Mouse (Mus musculus) forebrain, embryonic 12.5 days (tissue): ENCODE measurements at regions not wholly inside any gene's neighbourhood (a gene's known extent, or its start where the extent isn't known, plus 50 kb on each side); places are given as distances from the start of the nearest gene placed in this dataset.
"Not testable (repeated sequence)": the region's sequence is repeated elsewhere in the genome, so short reads cannot be mapped to it uniquely, and the experiment has no call there.

Source experiments
- ATAC-seq: fragments of 200-750 bp; cut with Nextera tagmentation; 2 replicates; pipeline ENCODE4 v1.8.0; 2017; ENCODE audit warnings: moderate TSS enrichment; ENCODE audit not compliant: low FRiP score
- H3K27ac ChIP-seq: fragments of 300-500 bp; sonication (generic); 2 replicates; pipeline ENCODE4 v1.5.1; 2016; ENCODE audit warnings: mild to moderate bottlenecking
- H3K27me3 ChIP-seq: fragments of 300-500 bp; sonication (generic); 2 replicates; pipeline ENCODE4 v1.6.1; 2016; ENCODE audit warnings: mild to moderate bottlenecking
- H3K36me3 ChIP-seq: fragments of 300-500 bp; sonication (generic); replicated peaks from 2 replicates; pipeline ENCODE4 v1.6.1; 2016; ENCODE audit warnings: mild to moderate bottlenecking
- H3K4me1 ChIP-seq: fragments of 300-500 bp; sonication (generic); 2 replicates; pipeline ENCODE4 v1.6.1; 2016
- H3K4me2 ChIP-seq: fragments of 300-500 bp; sonication (generic); 2 replicates; pipeline ENCODE4 v1.6.1; 2016; ENCODE audit warnings: mild to moderate bottlenecking, moderate library complexity
- H3K4me3 ChIP-seq: fragments of 300-500 bp; sonication (generic); replicated peaks from 2 replicates; pipeline ENCODE4 v1.5.1; 2016; ENCODE audit warnings: mild to moderate bottlenecking
- H3K9ac ChIP-seq: fragments of 300-500 bp; sonication (generic); 2 replicates; pipeline ENCODE4 v1.6.1; 2016; ENCODE audit warnings: mild to moderate bottlenecking
- H3K9me3 ChIP-seq: fragments of 300-500 bp; sonication (generic); 2 replicates; pipeline ENCODE4 v1.6.1; 2016
- whole genome bisulfite sequencing: fragments of 180-500 bp; shearing (Covaris S2); methylation state at CpG from one replicate; pipeline ENCODE4 v1.1.7; 2016; 5-methylcytosine and 5-hydroxymethylcytosine counted together

GRCm38 (mm10) chr9:91074175-91074480, 288.1 kb upstream of the Zic4 start:
- Histone ChIP-seq H3K4me1 (no peaks in the 10 kb centered on the region; the same call in 1 of the 2 replicates), H3K9ac (no peak overlapping the region), H3K4me3 (no peak overlapping the region), H3K27me3 (no peaks in the 10 kb centered on the region), H3K27ac (no peak overlapping the region), H3K36me3 (no peaks in the 10 kb centered on the region), H3K4me2 (no peak overlapping the region), H3K9me3 (no peaks in the 10 kb centered on the region)
- ATAC-seq = no peak
- 62% methylated on average over 5 of the region's 5 CpGs for WGBS

GRCm38 (mm10) chr9:91077490-91077889, 284.7 kb upstream of the Zic4 start:
- WGBS = 5% methylated on average over 1 of the region's 1 CpGs
- Histone ChIP-seq H3K9ac (no peak overlapping the region), H3K9me3 (no peaks in the 10 kb centered on the region), H3K27me3 (no peaks in the 10 kb centered on the region), H3K4me1 (no peaks in the 10 kb centered on the region; the same call in 1 of the 2 replicates), H3K27ac (no peak overlapping the region), H3K4me2 (no peak overlapping the region), H3K4me3 (no peak overlapping the region), H3K36me3 (no peaks in the 10 kb centered on the region)
- no peak for ATAC-seq

DNA sequence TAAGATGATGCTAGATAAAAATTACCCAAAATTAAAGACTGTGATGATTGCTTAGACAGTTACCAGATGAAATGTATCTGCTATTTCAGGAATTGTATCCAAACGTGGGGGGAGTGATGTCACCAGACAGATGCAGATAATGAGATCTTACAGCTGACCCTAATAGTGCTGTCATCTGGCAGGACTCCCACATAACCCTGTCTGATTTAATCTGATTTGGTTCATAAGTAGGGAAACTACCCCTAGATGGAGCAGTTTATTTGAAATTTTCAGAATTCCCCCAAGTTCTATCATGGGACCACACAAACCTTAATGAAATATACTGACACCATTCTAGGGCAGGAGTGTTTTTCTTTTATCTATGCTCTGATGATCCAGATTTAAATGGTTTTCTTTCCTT, 278.4 kb upstream of the Zic4 start:
- 67% methylated on average over 1 of the region's 1 CpGs for WGBS
- no peak overlapping the region for H3K9ac ChIP-seq

GRCm38 (mm10) chr9:91085923-91086322, 276.3 kb upstream of the Zic4 start:
- ATAC-seq = no peak
- no peaks in the 10 kb centered on the region for H3K27me3 ChIP-seq
- 94% methylated on average over 3 of the region's 3 CpGs for WGBS
- H3K9ac ChIP-seq = no peak overlapping the region
- H3K9me3 ChIP-seq = no peaks in the 10 kb centered on the region
- no peak overlapping the region for H3K27ac ChIP-seq
- no peaks in the 10 kb centered on the region for H3K36me3 ChIP-seq
- no peaks in the 10 kb centered on the region for H3K4me1 ChIP-seq
- no peak overlapping the region for H3K4me2 ChIP-seq
- no peak overlapping the region for H3K4me3 ChIP-seq

More for the DNA sequence above, 278.4 kb upstream of the Zic4 start:
- Histone ChIP-seq H3K27me3 (no peaks in the 10 kb centered on the region), H3K4me1 (no peaks in the 10 kb centered on the region), H3K36me3 (no peaks in the 10 kb centered on the region), H3K27ac (no peak overlapping the region), H3K9me3 (no peaks in the 10 kb centered on the region), H3K4me3 (no peak overlapping the region), H3K4me2 (no peak overlapping the region)
- no peak for ATAC-seq

GRCm38 (mm10) chr9:91089348-91089747, 272.9 kb upstream of the Zic4 start:
- H3K4me3 ChIP-seq = no peak overlapping the region
- WGBS = 72% methylated on average over 2 of the region's 2 CpGs
- no peaks in the 10 kb centered on the region for H3K4me1 ChIP-seq
- H3K4me2 ChIP-seq = no peak overlapping the region
- no peak for ATAC-seq
- no peak overlapping the region for H3K9ac ChIP-seq
- H3K36me3 ChIP-seq = no peaks in the 10 kb centered on the region
- H3K27me3 ChIP-seq = no peaks in the 10 kb centered on the region
- no peaks in the 10 kb centered on the region for H3K9me3 ChIP-seq
- no peak overlapping the region for H3K27ac ChIP-seq

- no peak overlapping the region for H3K9ac ChIP-seq
- no peak overlapping the region for H3K4me3 ChIP-seq
- no peaks in the 10 kb centered on the region for H3K9me3 ChIP-seq
- no peaks in the 10 kb centered on the region for H3K4me1 ChIP-seq
- WGBS = 100% methylated on average over 1 of the region's 1 CpGs
- no peak for ATAC-seq
- H3K27ac ChIP-seq = no peak overlapping the region
- H3K4me2 ChIP-seq = no peak overlapping the region
- H3K36me3 ChIP-seq = no peaks in the 10 kb centered on the region
- no peaks in the 10 kb centered on the region for H3K27me3 ChIP-seq
Observed at GRCm38 (mm10) chr9:91091421-91092050, 270.7 kb upstream of the Zic4 start.

GRCm38 (mm10) chr9:91101614-91102407, 260.4 kb upstream of the Zic4 start:
- H3K4me2 ChIP-seq = no peak overlapping the region
- no peaks in the 10 kb centered on the region for H3K4me1 ChIP-seq
- ATAC-seq = no peak
- H3K36me3 ChIP-seq = no peaks in the 10 kb centered on the region
- H3K9me3 ChIP-seq = no peaks in the 10 kb centered on the region
- H3K4me3 ChIP-seq = no peak overlapping the region
- H3K27ac ChIP-seq = no peak overlapping the region
- H3K27me3 ChIP-seq = no peaks in the 10 kb centered on the region
- H3K9ac ChIP-seq = no peak overlapping the region
- WGBS = 68% methylated on average over 1 of the region's 1 CpGs

DNA sequence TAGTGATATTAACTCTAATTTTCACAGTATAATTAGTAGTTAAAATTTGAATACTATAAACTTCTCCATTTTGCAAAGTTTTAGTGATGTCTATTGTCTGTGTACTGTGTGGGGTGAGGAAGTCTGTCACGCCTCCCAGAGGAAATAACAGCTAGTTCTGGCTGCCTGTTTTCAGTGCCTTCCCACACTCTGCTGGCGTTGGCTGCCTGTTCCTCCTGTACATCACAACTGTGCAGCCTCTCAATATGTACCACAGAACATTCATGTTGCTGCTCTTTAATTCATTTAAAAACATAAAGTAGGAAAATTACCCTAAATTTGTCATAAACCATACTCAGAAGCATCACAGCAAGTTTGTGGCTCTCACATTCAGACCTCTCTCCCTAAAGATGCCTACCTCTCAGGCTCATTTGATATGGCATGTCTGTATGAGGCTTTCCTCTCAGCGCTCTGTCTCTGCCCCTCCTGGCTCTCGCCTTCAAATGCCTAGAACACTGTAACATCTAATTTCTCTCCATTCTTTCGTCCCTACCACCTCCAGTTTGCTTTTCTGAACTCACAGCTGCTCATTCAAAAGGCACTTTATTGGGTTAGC, 239.7 kb upstream of the Zic4 start:
- Histone ChIP-seq H3K4me1 (peaks cover 4% of the 10 kb centered on the region; the same call in 1 of the 2 replicates), H3K9ac (no peak overlapping the region), H3K27me3 (no peaks in the 10 kb centered on the region), H3K9me3 (no peaks in the 10 kb centered on the region), H3K4me3 (no peak overlapping the region), H3K4me2 (no peak overlapping the region), H3K27ac (no peak overlapping the region), H3K36me3 (no peaks in the 10 kb centered on the region)
- 85% methylated on average over 5 of the region's 5 CpGs for WGBS
- no peak for ATAC-seq

GRCm38 (mm10) chr9:91123208-91123607, 239.0 kb upstream of the Zic4 start:
- no peak overlapping the region for H3K9ac ChIP-seq
- H3K27ac ChIP-seq = no peak overlapping the region
- H3K36me3 ChIP-seq = no peaks in the 10 kb centered on the region
- ATAC-seq = no peak
- no peak overlapping the region for H3K4me2 ChIP-seq
- H3K9me3 ChIP-seq = no peaks in the 10 kb centered on the region
- WGBS = 90% methylated on average over 7 of the region's 7 CpGs
- no peaks in the 10 kb centered on the region for H3K27me3 ChIP-seq
- H3K4me3 ChIP-seq = no peak overlapping the region
- peaks cover 4% of the 10 kb centered on the region; the same call in 1 of the 2 replicates for H3K4me1 ChIP-seq

- Histone ChIP-seq H3K27ac (no peak overlapping the region), H3K4me3 (no peak overlapping the region), H3K9ac (no peak overlapping the region), H3K36me3 (no peaks in the 10 kb centered on the region), H3K27me3 (no peaks in the 10 kb centered on the region), H3K4me1 (peaks cover 4% of the 10 kb centered on the region; the same call in 1 of the 2 replicates), H3K9me3 (no peaks in the 10 kb centered on the region), H3K4me2 (no peak overlapping the region)
- peak; percentile 86; the same call in 1 of the 2 replicates for ATAC-seq
- 49% methylated on average over 8 of the region's 8 CpGs for WGBS
Observed at GRCm38 (mm10) chr9:91126630-91127245, 235.5 kb upstream of the Zic4 start.

- not testable (repeated sequence) for H3K4me3 ChIP-seq, ATAC-seq, H3K36me3 ChIP-seq, H3K27ac ChIP-seq, H3K9ac ChIP-seq, H3K4me2 ChIP-seq, H3K4me1 ChIP-seq, H3K27me3 ChIP-seq, H3K9me3 ChIP-seq
- 52% methylated on average over 2 of the region's 2 CpGs for WGBS
Observed at GRCm38 (mm10) chr9:91128491-91128890, 233.7 kb upstream of the Zic4 start.

GRCm38 (mm10) chr9:91130111-91130720, 232.0 kb upstream of the Zic4 start:
- WGBS = 77% methylated on average over 13 of the region's 13 CpGs
- H3K4me3 ChIP-seq = no peak overlapping the region
- H3K4me1 ChIP-seq = peaks cover 4% of the 10 kb centered on the region; the same call in 1 of the 2 replicates
- no peak for ATAC-seq
- no peaks in the 10 kb centered on the region for H3K27me3 ChIP-seq
- no peaks in the 10 kb centered on the region for H3K9me3 ChIP-seq
- H3K9ac ChIP-seq = no peak overlapping the region
- H3K4me2 ChIP-seq = no peak overlapping the region
- no peak overlapping the region for H3K27ac ChIP-seq
- no peaks in the 10 kb centered on the region for H3K36me3 ChIP-seq
